Mouse (Mus musculus) spleen, postnatal 36 days (tissue): ENCODE data around the gene Rad23b.
A peak's percentile ranks its signal among the peaks of the same experiment; 100 is the strongest.
"Not testable (repeated sequence)": the region's sequence is repeated elsewhere in the genome, so short reads cannot be mapped to it uniquely, and the experiment has no call there.

Experiments
- DNase-seq, 2 experiments: peaks; one replicate each; pipeline ENCODE4 v3.0.0; 2022; ENCODE audit warnings: low spot score in 2 of 2, mixed read lengths in 1 of 2

The Rad23b gene

DNA sequence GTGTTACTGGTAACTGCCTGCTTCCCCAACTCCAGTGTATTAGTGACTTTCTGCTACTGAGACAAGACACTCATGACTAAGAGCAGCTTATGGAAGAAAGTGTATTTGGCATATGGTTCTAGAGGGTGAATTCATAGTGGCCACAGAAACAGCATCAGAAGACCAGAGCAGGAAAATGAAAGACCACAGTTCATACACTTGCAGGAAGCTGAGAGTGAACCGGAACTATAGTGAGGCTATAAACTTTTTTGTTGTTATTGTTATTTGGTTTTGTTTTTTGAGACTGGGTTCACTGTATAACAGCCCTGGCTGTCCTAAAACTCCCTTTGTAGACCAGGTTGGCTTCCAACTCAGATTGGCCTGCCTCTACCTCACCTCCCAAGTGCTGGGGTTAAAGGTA lies 6.0 kb downstream of the Rad23b start:
- no peak for DNase-seq

DNA sequence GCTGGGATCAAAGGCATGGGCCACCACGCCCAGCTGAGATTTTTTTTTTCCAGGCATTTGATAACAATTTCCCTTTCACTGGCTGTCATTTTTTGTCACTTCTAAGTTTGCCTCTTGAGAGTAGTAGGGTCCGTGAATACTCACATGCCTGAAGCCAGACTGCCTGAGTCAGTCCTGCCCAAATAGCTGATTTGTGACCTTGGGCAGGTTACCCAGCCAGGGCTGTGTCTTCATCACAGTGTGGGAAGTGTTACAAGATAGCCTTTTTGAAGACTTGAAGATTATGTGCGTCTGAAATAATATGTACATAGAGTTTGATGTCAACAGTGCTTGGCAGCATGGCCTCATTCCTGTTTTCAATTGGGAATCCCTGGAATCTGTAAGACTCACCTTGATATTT lies 6.9 kb downstream of the Rad23b start:
- no peak for DNase-seq

DNA sequence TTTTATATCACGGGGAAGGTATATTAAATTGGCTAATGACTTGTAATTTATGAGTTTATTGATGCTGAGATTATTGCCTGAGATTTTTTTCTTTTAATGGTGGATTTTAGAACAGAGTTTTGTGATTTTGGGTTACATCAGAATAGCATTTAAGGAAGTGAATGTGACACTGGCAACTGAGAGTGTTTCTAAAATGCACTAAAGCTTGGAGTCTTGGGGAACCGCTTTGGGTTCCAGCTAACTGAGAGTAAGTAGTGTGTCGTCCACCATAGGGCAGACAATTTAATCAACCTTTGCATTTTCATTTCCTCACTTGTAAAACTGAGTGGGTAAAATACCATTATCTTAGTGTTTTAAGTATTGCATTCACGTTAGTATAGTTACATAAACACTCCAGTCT lies 14.0 kb downstream of the Rad23b start:
- no peak for DNase-seq

DNA sequence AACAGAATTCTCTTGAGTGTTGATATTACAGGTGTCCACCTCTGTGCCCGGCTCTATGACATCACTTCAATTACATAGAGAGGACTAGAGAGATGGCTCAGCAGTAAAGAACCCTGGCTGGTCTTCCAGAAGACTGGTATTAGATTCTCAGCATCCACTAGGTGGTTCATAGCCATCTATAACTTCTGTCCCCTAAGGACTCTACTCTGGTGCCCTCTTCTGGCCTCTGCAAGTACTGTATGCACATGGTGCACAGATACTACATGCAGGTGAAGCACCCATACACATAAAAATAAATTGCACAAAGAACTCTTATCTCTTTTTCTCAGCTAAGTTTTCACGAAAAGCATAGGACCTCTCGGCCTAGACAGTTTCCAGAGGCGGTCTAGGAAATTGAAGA lies 14.5 kb downstream of the Rad23b start:
- peak; percentile 7 to 23 for DNase-seq

DNA sequence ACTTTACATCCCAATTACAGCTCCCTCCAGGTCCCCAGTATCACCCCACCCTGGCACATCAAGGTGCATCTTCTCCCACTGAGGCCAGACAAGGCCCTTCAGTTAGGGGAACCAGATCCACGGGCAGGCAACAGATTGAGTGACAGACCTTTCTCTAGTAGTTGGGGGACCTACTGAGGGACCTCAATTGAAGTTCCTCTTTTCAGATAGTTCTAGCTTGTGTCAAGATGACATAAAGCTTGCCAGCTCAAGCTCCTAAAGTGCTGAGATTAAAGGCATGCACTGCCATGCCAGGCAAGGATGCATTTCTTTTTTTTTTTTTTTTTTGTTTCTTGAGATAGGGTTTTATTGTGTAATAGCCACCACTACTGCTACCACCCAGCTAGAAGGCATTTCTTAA lies 16.2 kb downstream of the Rad23b start:
- DNase-seq: no peak

DNA sequence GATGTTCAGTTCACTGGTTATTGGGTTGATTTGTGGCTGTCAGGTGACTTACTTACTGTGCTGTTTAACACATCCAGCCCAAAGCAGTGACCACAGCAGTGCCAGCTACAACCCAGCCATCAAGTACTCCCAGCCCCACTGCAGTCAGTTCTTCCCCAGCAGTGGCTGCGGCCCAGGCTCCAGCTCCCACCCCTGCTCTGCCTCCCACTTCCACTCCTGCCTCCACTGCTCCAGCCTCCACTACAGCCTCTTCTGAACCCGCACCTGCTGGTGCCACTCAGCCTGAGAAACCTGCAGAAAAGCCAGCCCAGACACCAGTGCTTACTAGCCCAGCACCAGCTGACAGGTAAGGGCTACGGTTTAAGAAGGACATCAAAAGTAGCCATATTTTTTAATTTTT lies 20.3 kb downstream of the Rad23b start:
- DNase-seq: no peak

DNA sequence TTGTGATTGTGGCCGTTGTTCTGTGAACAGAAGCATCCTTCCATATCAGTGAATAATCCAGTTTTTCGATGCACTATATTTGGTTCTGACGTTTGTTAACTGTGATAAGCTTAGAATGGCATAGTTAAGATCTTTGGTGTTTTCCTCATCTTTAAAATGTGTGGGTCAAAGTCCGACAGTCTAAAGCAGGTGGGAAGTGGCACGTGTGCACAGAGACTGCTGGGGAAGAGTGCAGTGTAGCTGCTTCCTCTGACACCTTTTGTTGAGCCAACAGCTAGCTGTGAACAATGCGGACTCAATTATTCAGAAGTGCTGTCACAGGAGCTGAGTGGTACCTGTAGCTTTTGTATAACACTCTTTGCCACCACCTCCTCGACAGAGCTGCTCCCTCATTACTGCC lies 21.5 kb downstream of the Rad23b start:
- no peak for DNase-seq

DNA sequence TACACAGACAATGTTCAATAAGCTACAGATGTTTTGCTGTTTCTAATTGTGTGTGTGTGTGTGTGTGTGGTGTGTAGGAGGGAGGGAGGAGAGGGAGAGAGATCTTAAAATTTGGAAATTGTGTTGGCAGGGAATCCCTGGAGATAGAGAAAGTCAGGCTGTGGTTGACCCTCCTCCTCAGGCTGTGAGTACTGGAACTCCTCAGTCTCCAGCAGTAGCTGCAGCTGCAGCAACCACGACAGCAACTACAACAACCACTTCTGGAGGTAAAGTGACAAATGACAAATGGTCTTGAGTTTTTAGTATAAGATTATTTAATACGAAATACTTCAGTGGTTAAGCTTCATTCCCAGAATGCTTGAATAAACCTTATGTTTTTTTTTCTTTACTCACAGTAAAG lies 32.5 kb downstream of the Rad23b start:
- DNase-seq: no peak

DNA sequence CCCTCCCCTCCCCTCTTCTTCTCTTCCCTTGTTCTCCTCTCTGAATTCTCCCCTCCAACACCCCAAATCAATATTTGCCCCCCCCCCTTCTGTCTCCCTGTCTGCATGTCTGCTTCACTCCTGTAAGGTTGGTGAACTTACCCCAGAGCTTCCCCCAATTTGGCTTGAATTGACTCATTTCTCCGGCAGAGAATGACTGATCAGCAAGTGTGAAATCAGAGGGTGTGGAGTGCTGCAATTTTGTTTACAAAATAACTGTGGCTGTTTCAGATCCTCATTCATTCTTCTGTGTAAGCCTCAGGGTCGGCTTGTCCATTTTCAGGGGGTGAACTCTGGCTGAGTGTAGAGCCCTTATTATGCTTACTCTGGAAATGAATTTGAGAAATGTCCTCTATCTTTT lies 36.9 kb downstream of the Rad23b start:
- no peak for DNase-seq

DNA sequence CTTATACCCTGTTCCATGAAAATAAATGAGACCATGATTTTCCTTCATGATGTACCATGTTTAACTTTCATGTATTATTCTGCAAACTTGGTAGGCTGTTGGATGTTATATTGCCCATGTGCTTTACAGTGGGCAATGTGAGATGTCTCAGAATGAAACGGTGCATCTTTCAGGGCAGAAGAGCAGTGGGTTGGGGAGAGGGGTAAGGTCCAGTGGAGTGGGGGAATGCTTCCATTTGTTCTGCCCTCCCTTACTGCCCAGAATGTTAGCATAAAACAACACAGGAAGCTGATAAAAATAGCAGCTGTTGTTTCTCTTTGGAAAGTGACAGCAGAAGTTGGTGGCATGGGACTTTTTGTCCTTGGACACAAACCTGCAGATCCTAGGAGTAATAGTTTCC lies 41.6 kb downstream of the Rad23b start:
- DNase-seq: no peak

DNA sequence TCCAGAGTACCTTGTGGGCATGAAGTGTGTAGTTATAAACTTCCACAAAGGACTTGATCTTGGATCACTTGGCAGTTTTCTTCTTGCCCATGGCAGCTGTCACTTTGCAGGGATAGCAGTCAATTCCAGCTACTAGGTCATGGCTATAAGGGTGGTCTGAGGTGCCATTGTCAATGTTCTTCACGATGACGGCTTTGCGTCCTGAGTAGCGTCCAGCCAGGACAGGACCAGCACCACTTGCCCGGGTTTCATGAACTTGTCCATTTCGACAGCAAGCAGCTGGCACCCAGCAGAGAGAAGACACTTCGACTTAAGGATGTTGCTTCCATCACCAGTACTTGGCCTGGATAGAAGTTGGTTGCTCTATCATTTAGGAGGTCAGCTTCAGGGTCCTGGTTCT lies 42.6 kb downstream of the Rad23b start:
- DNase-seq: no peak

DNA sequence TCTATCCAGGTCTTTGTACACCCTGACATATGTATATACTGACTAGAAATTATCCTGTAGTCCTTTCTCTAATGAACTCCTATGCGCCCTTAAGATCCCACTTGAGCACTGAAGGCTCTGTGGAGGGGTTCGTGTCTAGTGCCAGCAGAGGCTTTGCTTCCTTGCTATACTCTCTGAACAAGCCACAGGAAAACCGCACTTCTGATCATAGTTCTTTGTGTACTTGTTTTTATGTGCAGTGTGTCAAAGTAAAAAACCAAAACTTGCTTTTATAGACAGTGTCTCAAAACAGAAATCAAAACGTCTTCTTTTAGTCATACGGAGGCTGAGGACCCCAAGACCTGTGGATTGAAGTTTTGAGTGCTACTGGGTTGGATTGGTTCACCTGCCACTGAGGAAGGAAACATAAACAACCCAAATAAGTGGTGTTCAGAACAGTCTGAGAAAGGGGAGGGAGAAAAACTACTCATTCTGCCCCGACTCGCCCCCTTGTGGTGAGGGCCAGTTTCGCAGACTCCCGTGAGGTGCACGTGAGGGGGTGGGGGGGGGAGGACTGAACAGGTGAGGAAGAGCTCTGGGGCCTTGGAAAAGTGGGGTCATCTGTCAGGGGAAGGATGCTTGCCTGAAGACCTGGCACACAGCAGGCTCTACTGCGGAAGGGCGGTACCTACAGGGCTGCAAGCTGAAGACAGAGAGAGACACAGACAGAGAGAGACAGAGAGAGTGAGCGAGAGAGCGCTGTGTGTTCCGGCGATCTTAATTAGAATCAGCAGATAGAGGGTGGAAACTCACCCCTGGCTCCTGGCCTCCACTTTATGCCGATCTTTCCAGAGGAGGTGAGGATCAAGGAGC lies 48.3 kb downstream of the Rad23b start:
- peak; percentile 4 to 7 for DNase-seq

DNA sequence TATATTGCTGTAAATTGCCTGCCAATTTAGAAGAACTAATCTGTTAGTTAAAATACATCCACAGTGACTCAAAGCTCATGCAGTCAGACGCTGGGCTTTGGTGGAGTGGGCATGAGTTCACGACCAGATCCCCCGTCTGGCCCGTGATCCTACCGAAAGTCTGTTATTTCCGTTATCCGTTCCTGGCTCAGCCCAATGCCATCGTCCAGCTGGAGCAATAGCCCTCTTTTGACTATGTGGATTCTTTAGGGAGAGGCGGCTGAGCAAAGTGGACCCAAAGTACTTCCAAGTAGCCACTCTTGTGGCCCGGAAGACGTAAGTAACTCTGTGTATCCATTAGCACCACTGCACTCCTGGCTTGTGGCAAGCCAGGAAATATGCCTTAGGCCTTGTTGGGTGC lies 49.1 kb downstream of the Rad23b start:
- DNase-seq: no peak

DNA sequence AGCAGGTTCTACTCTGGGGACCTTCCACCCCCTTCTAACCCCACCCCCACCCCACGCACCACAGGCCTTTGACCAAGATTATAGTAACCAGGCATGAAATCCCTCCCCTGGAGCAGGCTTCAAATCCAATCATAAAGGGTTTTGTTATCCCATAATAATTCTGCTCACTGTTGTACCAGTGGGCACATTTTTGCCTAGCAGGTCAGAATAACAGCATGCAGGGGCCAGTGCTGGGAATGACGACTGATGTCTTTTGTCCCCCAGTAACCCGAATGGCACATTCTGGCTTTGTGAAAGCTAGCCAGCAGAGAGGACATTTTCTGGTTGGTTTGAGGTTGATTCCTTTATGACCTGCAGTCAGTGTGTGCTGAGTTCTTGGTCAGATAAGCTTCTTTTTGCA lies 55.5 kb downstream of the Rad23b start:
- no peak for DNase-seq

DNA sequence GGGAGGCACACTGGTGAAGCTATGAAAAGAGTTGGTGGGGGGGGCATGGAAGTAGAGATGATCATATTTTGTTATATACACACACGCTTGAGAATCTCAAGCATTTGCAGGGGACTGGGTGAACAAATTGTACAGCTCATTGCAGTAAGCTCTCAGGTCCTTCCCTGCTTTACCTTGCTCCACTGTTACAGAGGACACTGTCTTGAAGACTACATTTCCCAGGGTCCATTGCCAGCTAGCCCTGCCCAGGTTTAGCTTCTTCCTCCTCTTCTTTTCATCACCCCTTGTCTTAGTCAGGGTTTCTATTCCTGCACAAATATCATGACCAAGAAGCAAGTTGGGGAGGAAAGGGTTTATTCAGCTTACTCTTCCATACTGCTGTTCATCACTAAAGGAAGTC lies 56.7 kb downstream of the Rad23b start:
- DNase-seq: no peak

DNA sequence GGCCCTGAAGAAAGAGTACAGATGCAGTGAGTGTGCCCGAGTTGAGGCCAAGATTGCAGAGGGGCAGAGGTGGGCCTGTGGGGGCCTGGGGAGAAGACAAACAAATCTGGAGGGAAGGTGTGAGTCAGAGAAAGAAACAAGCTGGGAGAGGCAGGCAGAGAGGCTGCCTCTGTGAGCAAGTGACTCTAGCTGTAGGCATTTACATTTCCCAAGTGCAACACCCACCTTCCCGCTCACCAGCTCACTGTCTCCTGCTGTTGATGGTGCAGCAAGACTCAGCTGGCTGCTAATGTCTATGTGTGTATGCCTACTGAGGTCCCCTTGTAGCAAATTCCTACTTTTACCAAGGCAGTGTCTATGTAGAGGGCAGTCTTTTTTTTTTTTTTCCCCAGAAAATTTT lies 58.2 kb downstream of the Rad23b start:
- no peak for DNase-seq

DNA sequence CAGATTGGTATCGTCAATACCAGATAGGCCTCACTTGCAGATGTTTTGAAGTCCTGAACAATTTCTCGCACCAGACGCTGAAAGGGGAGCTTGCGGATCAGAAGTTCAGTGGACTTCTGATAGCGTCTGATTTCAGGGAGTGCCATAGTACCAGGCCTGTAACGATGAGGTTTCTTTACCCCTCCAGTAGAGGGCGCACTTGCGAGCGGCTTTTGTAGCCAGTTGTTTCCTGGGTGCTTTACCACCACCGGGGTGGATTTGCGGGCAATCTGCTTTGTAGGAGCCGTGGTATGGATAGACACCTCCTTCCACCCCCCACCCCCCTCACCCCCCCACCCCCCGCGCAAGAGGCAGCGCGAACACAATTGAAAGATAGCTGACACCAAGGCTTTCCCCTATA lies 59.2 kb downstream of the Rad23b start:
- no peak for DNase-seq

DNA sequence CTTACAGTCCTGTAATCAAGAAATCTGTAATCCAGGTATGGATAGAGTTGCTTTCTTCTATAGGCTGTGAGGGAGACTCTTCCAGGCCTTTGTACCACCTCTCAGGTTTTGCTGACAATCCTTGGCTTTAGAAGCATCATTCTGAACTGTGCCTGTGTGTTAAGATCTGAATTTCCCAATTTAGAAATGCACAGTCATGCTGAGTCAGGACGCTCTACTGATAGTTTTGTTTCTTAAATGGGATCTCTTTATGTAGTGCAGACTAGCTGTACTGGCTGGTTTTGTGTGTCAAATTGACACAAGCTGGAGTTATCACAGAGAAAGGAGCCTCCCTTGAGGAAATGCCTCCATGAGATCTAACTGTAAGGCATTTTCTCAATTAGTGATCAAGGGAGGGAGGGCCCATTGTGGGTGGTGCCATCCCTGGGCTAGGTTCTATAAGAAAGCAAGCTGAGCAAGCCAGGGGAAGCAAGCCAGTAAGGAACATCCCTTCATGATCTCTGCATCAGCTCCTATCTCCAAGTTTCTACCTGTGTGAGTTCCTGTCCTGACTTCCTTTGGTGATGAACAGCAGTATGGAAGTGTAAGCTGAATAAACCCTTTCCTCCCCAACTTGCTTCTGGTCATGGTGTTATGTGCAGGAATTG lies 59.9 kb downstream of the Rad23b start:
- DNase-seq: not testable (repeated sequence)

DNA sequence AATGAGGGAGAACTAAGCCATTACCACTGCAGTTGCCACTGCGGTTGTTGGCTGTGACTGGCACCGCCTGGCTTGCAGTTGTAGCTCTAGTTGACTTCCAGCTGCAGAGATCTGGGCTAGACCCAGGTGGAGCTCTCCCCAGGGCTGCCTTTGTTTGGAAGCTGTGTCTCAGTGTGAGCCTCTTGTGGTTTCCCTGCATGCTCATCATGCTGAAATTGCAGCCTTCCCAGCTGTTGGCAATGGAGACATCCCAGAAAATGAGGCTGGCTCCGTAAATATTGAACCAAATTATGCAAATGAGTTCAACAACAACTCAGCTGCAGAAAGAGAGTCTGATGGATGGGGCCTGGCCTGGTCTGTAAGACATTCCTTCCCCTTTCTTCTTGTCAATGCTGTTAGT lies 66.0 kb downstream of the Rad23b start:
- no peak for DNase-seq

DNA sequence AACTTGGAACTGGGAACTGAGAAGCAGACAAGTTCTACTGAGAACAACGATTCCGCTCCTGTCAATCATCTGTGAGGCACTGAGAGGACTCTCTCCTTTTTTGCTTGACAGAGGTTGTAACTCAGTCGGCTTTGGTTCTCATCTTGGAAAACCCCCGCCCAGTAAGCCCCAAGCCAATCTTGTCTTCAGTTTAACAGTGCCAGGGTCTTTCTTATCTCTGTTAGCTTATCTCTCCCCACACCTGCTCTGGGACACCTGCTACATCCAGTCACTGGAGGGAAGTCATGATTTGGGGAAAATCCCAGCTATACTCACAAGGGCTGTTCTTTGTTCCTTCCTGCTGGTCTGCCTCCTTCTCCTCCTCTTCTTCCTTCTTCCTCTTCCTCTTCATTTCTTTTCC lies 76.4 kb downstream of the Rad23b start:
- DNase-seq: no peak
